Mouse (Mus musculus) adrenal gland, adult 18-20 months (tissue): ENCODE measurements at regions not wholly inside any gene's neighbourhood (a gene's known extent, or its start where the extent isn't known, plus 50 kb on each side); places are given as distances from the start of the nearest gene placed in this dataset.

Source experiments
- microRNA-seq, 2 experiments: library from miRNA; unstranded; fragments of <30 nt; microRNA quantifications; one replicate each; pipeline ENCODE4 v1.2.0; 2021; ENCODE audit warnings: borderline number of aligned reads in 2 of 2

Small RNA genes lying in the stretch of these regions (microRNA-seq; reads per million reads assigned to microRNA genes)
- gene Mir378d, result 36.4 to 47.8 reads per million in 2 experiments
